Mouse (Mus musculus) forebrain, embryonic 13.5 days (tissue): ENCODE measurements at regions not wholly inside any gene's neighbourhood (a gene's known extent, or its start where the extent isn't known, plus 50 kb on each side); places are given as distances from the start of the nearest gene placed in this dataset.

Experiments used
- ATAC-seq: fragments of 200-750 bp; cut with Nextera tagmentation; 2 replicates; pipeline ENCODE4 v1.8.0; 2017
- H3K27ac ChIP-seq: fragments of 300-500 bp; sonication (generic); 2 replicates; pipeline ENCODE4 v1.5.1; 2015; ENCODE audit warnings: inconsistent platforms, mild to moderate bottlenecking, moderate library complexity
- H3K27me3 ChIP-seq: fragments of 300-500 bp; sonication (generic); 2 replicates; pipeline ENCODE4 v1.6.1; 2015; ENCODE audit warnings: mild to moderate bottlenecking, inconsistent platforms
- H3K36me3 ChIP-seq: fragments of 300-500 bp; sonication (generic); 2 replicates; pipeline ENCODE4 v1.6.1; 2015; ENCODE audit warnings: mild to moderate bottlenecking, inconsistent platforms; ENCODE audit not compliant: poor library complexity, severe bottlenecking
- H3K4me1 ChIP-seq: fragments of 300-500 bp; sonication (generic); 2 replicates; pipeline ENCODE4 v1.6.1; 2015; ENCODE audit warnings: inconsistent platforms
- H3K4me2 ChIP-seq: fragments of 300-500 bp; sonication (generic); 2 replicates; pipeline ENCODE4 v1.6.1; 2015; ENCODE audit warnings: inconsistent platforms, mild to moderate bottlenecking, moderate library complexity
- H3K4me3 ChIP-seq: fragments of 300-500 bp; sonication (generic); 2 replicates; pipeline ENCODE4 v1.5.1; 2015; ENCODE audit warnings: mild to moderate bottlenecking, inconsistent platforms
- H3K9ac ChIP-seq: fragments of 300-500 bp; sonication (generic); 2 replicates; pipeline ENCODE4 v1.6.1; 2015; ENCODE audit warnings: mild to moderate bottlenecking, inconsistent platforms
- H3K9me3 ChIP-seq: fragments of 300-500 bp; sonication (generic); replicated peaks from 2 replicates; pipeline ENCODE4 v1.6.1; 2016; ENCODE audit warnings: inconsistent platforms
- WGBS: fragments of 180-500 bp; shearing (Covaris S2); methylation state at CpG from one replicate; pipeline ENCODE4 v1.1.7; 2015; 5-methylcytosine and 5-hydroxymethylcytosine counted together

GRCm38 (mm10) chr19:36681056-36681455 lies 55.4 kb downstream of the Ppp1r3c start:
- no peaks in the 10 kb centered on the region for H3K36me3 ChIP-seq
- WGBS, result 61% methylated on average over 4 of the region's 4 CpGs
- no peak overlapping the region for H3K27ac ChIP-seq
- H3K4me2 ChIP-seq, result no peak overlapping the region
- no peak overlapping the region for H3K4me3 ChIP-seq
- H3K4me1 ChIP-seq, result peaks cover 39% of the 10 kb centered on the region
- ATAC-seq, result no peak
- no peaks in the 10 kb centered on the region for H3K9me3 ChIP-seq
- no peak overlapping the region for H3K9ac ChIP-seq
- no peaks in the 10 kb centered on the region for H3K27me3 ChIP-seq

- Histone ChIP-seq H3K9me3 (no peaks in the 10 kb centered on the region), H3K4me1 (peaks cover 39% of the 10 kb centered on the region), H3K27me3 (no peaks in the 10 kb centered on the region), H3K36me3 (no peaks in the 10 kb centered on the region), H3K4me3 (no peak overlapping the region), H3K4me2 (no peak overlapping the region), H3K27ac (no peak overlapping the region), H3K9ac (no peak overlapping the region)
- ATAC-seq, result no peak
- WGBS, result 79% methylated on average over 2 of the region's 2 CpGs
These were observed 56.1 kb downstream of the Ppp1r3c start for GRCm38 (mm10) chr19:36680322-36680721.

- no peak overlapping the region for H3K4me2 ChIP-seq
- ATAC-seq, result no peak
- H3K27ac ChIP-seq, result 0 out of 2 replicates have a peak overlapping the region, but pooled peaks have one; percentile 57
- no peaks in the 10 kb centered on the region for H3K36me3 ChIP-seq
- H3K4me3 ChIP-seq, result no peak overlapping the region
- 13% methylated on average over 4 of the region's 4 CpGs for WGBS
- no peaks in the 10 kb centered on the region for H3K9me3 ChIP-seq
- H3K9ac ChIP-seq, result no peak overlapping the region
- H3K4me1 ChIP-seq, result peaks cover 39% of the 10 kb centered on the region
- no peaks in the 10 kb centered on the region for H3K27me3 ChIP-seq
These were observed 57.2 kb downstream of the Ppp1r3c start for GRCm38 (mm10) chr19:36679028-36679820.

GRCm38 (mm10) chr19:36678382-36679027 lies 57.9 kb downstream of the Ppp1r3c start:
- Histone ChIP-seq H3K4me3 (no peak overlapping the region), H3K9me3 (no peaks in the 10 kb centered on the region), H3K4me1 (peaks cover 39% of the 10 kb centered on the region), H3K27me3 (no peaks in the 10 kb centered on the region), H3K4me2 (no peak overlapping the region), H3K9ac (no peak overlapping the region), H3K36me3 (no peaks in the 10 kb centered on the region), H3K27ac (0 out of 2 replicates have a peak overlapping the region, but pooled peaks have one; percentile 2)
- ATAC-seq, result no peak
- 70% methylated on average over 7 of the region's 7 CpGs for WGBS

- Histone ChIP-seq H3K9ac (no peak overlapping the region), H3K36me3 (no peaks in the 10 kb centered on the region), H3K27me3 (no peaks in the 10 kb centered on the region), H3K4me3 (no peak overlapping the region), H3K4me1 (peaks cover 39% of the 10 kb centered on the region), H3K4me2 (no peak overlapping the region), H3K27ac (no peak overlapping the region), H3K9me3 (no peaks in the 10 kb centered on the region)
- WGBS, result 69% methylated on average over 18 of the region's 18 CpGs
- 0 out of 2 replicates have a peak, but pooled peaks have one; percentile 27 for ATAC-seq
These were observed 59.1 kb downstream of the Ppp1r3c start for GRCm38 (mm10) chr19:36677101-36678081.

- Histone ChIP-seq H3K9me3 (no peaks in the 10 kb centered on the region), H3K36me3 (no peaks in the 10 kb centered on the region), H3K27ac (no peak overlapping the region), H3K9ac (no peak overlapping the region), H3K27me3 (no peaks in the 10 kb centered on the region), H3K4me3 (no peak overlapping the region), H3K4me1 (peaks cover 42% of the 10 kb centered on the region), H3K4me2 (no peak overlapping the region)
- 86% methylated on average over 4 of the region's 4 CpGs for WGBS
- ATAC-seq, result no peak
These were observed 61.5 kb downstream of the Ppp1r3c start for GRCm38 (mm10) chr19:36674946-36675345.

- Histone ChIP-seq H3K4me2 (no peak overlapping the region), H3K36me3 (no peaks in the 10 kb centered on the region), H3K9me3 (no peaks in the 10 kb centered on the region), H3K9ac (no peak overlapping the region), H3K4me3 (no peak overlapping the region), H3K27me3 (no peaks in the 10 kb centered on the region), H3K27ac (no peak overlapping the region), H3K4me1 (peaks cover 25% of the 10 kb centered on the region)
- no peak for ATAC-seq
- WGBS, result 65% methylated on average over 7 of the region's 7 CpGs
These were observed 65.6 kb downstream of the Ppp1r3c start for GRCm38 (mm10) chr19:36670813-36671212.
